In the genomic region with DNA sequence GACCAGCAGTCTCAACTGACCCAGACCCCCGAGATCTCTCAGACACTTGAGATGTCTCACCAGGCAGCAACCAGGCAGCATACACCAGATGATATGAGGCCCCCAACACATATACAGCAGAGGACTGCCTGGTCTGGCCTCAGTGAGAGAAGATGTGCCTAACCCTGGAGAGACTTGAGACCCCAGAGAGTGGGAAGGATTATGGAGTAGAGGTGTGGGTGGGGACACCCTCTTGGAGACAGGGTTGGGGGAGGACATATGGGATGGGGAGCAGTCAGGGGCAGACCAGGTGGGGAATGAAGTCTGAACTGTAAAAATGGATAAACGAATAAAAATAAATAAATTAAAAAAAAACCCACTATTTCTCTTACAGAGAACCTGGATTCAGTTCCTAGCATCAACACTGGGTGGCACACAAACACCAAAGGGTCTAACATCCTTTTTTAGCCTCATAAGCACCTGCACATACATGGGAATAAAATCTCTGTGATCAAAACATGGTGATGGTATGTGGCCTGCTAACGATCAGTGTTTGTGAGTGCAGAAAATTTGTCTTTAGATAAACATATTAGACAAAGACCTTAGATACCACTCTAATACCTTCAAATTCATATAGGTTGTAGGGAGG, we compare ENCODE assay signal across 13 mouse cellular contexts. TPM values are rescaled to one million over a fixed set of nuclear protein-coding genes. Genes with fewer than 3 reads are reported as not detected.
A peak's percentile ranks its signal among the peaks of the same experiment; 100 is the strongest.
DNase-seq lines count a peak whose midpoint lies in the region; ATAC-seq and TF ChIP-seq lines count a peak whose summit lies in the region.
"Had no signal": no experiment of that assay in that cellular context is flagged by ENCODE, and none has a peak within 500 bp of the region (broad histone marks: within the 10 kb centered on the region; RNA-seq: fewer than 3 reads in every experiment).

No protein-coding gene starts in this region.

- 0 out of 2 replicates have a peak, but pooled peaks cover 2% of the 10 kb centered on the region for H3K27me3 ChIP-seq in hindbrain, embryonic 12.5 days
- 0 out of 2 replicates have a peak, but pooled peaks cover 4% of the 10 kb centered on the region for H3K27me3 ChIP-seq in hindbrain, embryonic 10.5 days (ENCODE audit: insufficient read depth, poor library complexity, severe bottlenecking)
- peaks cover 2% of the 10 kb centered on the region; the same call in 1 of the 2 replicates for H3K27me3 ChIP-seq in neural tube, embryonic 15.5 days (replicated peaks)
- H3K27me3 ChIP-seq: intestine, embryonic 15.5 days; megakaryocyte, embryonic 14.5 days had no signal

- no peaks in the 10 kb centered on the region for H3K36me3 ChIP-seq in hindbrain, embryonic 12.5 days
- H3K36me3 ChIP-seq in hindbrain, embryonic 10.5 days = no peaks in the 10 kb centered on the region
- H3K36me3 ChIP-seq in neural tube, embryonic 15.5 days = no peaks in the 10 kb centered on the region
- H3K36me3 ChIP-seq: intestine, embryonic 15.5 days had no signal

- WGBS in hindbrain, embryonic 12.5 days = 74% methylated on average over 3 of the region's 3 CpGs
- WGBS in hindbrain, embryonic 10.5 days = 71% methylated on average over 3 of the region's 3 CpGs
- 63% methylated on average over 3 of the region's 3 CpGs for WGBS in neural tube, embryonic 15.5 days

- DNase-seq in hindbrain, embryonic 10.5 days (ENCODE audit: low spot score) = no peak
- peak; percentile 5 for DNase-seq in retina, postnatal 7 days (ENCODE audit: low read depth, low spot score)
- no peak for DNase-seq in retina, embryonic 14.5 days (ENCODE audit: low spot score)
- DNase-seq in urinary bladder, postnatal 4 days (ENCODE audit: low spot score in 2 of 2) = no peak
- DNase-seq: gastrocnemius, postnatal 25 days had no signal

- no peaks in the 10 kb centered on the region for H3K4me1 ChIP-seq in hindbrain, embryonic 12.5 days
- no peaks in the 10 kb centered on the region for H3K4me1 ChIP-seq in hindbrain, embryonic 10.5 days (replicated peaks)
- H3K4me1 ChIP-seq in cortical plate, adult 2 months (ENCODE audit: control insufficient read depth, insufficient read depth, low read length) = no peaks in the 10 kb centered on the region
- no peaks in the 10 kb centered on the region for H3K4me1 ChIP-seq in neural tube, embryonic 15.5 days
- H3K4me1 ChIP-seq: intestine, embryonic 15.5 days; megakaryocyte, embryonic 14.5 days had no signal

- no peak overlapping the region for H3K27ac ChIP-seq in hindbrain, embryonic 12.5 days
- no peak overlapping the region for H3K27ac ChIP-seq in hindbrain, embryonic 10.5 days
- no peak overlapping the region for H3K27ac ChIP-seq in cortical plate, adult 2 months (ENCODE audit: insufficient read depth, low read length)
- H3K27ac ChIP-seq in neural tube, embryonic 15.5 days (replicated peaks) = no peak overlapping the region
- H3K27ac ChIP-seq: intestine, embryonic 15.5 days had no signal

- TF ChIP-seq POLR2A in cortical plate, adult 2 months (IDR thresholded peaks at IDR 0.05; ENCODE audit: extremely low read depth, insufficient read depth, low read length) = no peak

- H3K4me3 ChIP-seq in hindbrain, embryonic 12.5 days = no peak overlapping the region
- no peak overlapping the region for H3K4me3 ChIP-seq in hindbrain, embryonic 10.5 days
- H3K4me3 ChIP-seq in cortical plate, adult 2 months (ENCODE audit: insufficient read depth, low read length) = no peak overlapping the region
- no peak overlapping the region for H3K4me3 ChIP-seq in neural tube, embryonic 15.5 days (replicated peaks)
- H3K4me3 ChIP-seq: intestine, embryonic 15.5 days; megakaryocyte, embryonic 14.5 days had no signal

- no peak overlapping the region for H3K4me2 ChIP-seq in hindbrain, embryonic 12.5 days (replicated peaks)
- no peak overlapping the region for H3K4me2 ChIP-seq in neural tube, embryonic 15.5 days
- H3K4me2 ChIP-seq: intestine, embryonic 15.5 days had no signal

- TF ChIP-seq CTCF in cortical plate, adult 2 months (IDR thresholded peaks at IDR 0.05; ENCODE audit: extremely low read depth, insufficient read depth, low read length) = peak; percentile 17; the same call in 1 of the 2 replicates

- no peak overlapping the region for H3K9ac ChIP-seq in hindbrain, embryonic 12.5 days
- no peak overlapping the region for H3K9ac ChIP-seq in neural tube, embryonic 15.5 days (replicated peaks)
- H3K9ac ChIP-seq: intestine, embryonic 15.5 days had no signal

- no peaks in the 10 kb centered on the region for H3K9me3 ChIP-seq in hindbrain, embryonic 12.5 days (replicated peaks)
- no peaks in the 10 kb centered on the region for H3K9me3 ChIP-seq in hindbrain, embryonic 10.5 days
- no peaks in the 10 kb centered on the region for H3K9me3 ChIP-seq in neural tube, embryonic 15.5 days (replicated peaks)
- H3K9me3 ChIP-seq: intestine, embryonic 15.5 days; megakaryocyte, embryonic 14.5 days had no signal

- peak; percentile 48; the same call in 1 of the 2 replicates for ATAC-seq in hindbrain, embryonic 12.5 days (ENCODE audit: low FRiP score)
- ATAC-seq in neural tube, embryonic 15.5 days (ENCODE audit: low FRiP score) = peak; percentile 50
- ATAC-seq in CD4-positive, CD25-positive, alpha-beta regulatory T cell, adult 4 months = no peak
- ATAC-seq: activated CD4-positive, CD25-positive, alpha-beta regulatory T cell, adult 4 months; intestine, embryonic 15.5 days had no signal

RNA-seq across cellular contexts. Expression of gene Steap1, which starts 7.4 kb away (rescaled TPM):
- 2.5 and 3.0 TPM in 2 replicates for polyA plus RNA-seq in hindbrain, embryonic 12.5 days (2016; fragmentation: Nextera tagmentation; extraction: Ambion mirVana)
- polyA plus RNA-seq in hindbrain, embryonic 10.5 days (2016; fragmentation: Nextera tagmentation; extraction: Ambion mirVana) = 5.1 and 7.3 TPM in 2 replicates
- polyA plus RNA-seq in cortical plate, adult 2 months (2012; rRNA removed) = 0.26 and 0.31 TPM in 2 replicates
- 1.5 and 1.6 TPM in 2 replicates for polyA plus RNA-seq in neural tube, embryonic 15.5 days (2015; fragmentation: Nextera tagmentation; extraction: Ambion mirVana)
- not detected for polyA plus RNA-seq in CD4-positive, CD25-positive, alpha-beta regulatory T cell, adult 4 months (2017; shearing (Covaris generic))
- polyA plus RNA-seq: activated CD4-positive, CD25-positive, alpha-beta regulatory T cell, adult 4 months; spleen, adult 2 months had no signal
